Comparison of ENCODE assay signal across 20 mouse cellular contexts in the genomic region with DNA sequence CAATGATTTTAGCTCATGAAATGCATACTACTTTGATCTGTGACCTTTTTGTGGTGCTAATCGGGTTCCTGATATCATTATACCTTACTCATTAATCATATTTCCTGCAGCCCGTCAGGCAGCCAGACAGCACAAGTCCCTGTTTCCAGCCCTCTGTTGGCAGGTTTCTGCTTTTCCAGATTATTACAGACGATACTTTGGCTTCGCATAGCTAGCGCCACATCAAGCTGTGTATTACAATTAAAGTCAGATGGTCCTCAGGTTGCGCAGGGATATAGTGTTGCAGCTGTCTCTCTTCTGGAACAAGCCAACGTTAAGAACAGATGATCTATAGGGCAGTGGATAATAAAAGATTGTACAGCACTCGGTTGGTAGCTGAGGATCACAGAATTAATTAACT.
DNase-seq lines count a peak whose midpoint lies in the region; ATAC-seq lines count a peak whose summit lies in the region.
"Had no signal": no experiment of that assay in that cellular context is flagged by ENCODE, and none has a peak within 500 bp of the region (broad histone marks: within the 10 kb centered on the region; RNA-seq: fewer than 3 reads in every experiment).

No protein-coding gene starts in this region.

- H3K4me1 ChIP-seq in midbrain, embryonic 11.5 days (ENCODE audit: control insufficient read depth, insufficient read depth, low read length) = no peaks in the 10 kb centered on the region
- 0 out of 2 replicates have a peak, but pooled peaks cover 4% of the 10 kb centered on the region for H3K4me1 ChIP-seq in midbrain, embryonic 15.5 days
- H3K4me1 ChIP-seq in embryonic facial prominence, embryonic 11.5 days (ENCODE audit: control insufficient read depth, insufficient read depth, low read length) = no peaks in the 10 kb centered on the region
- H3K4me1 ChIP-seq in hindbrain, embryonic 12.5 days = no peaks in the 10 kb centered on the region
- H3K4me1 ChIP-seq: heart, embryonic 10.5 days; limb, embryonic 15.5 days had no signal

- H3K9ac ChIP-seq in midbrain, embryonic 11.5 days (ENCODE audit: low read length) = no peak overlapping the region
- H3K9ac ChIP-seq in midbrain, embryonic 15.5 days = no peak overlapping the region
- H3K9ac ChIP-seq in embryonic facial prominence, embryonic 11.5 days (replicated peaks; ENCODE audit: low read length) = no peak overlapping the region
- H3K9ac ChIP-seq in hindbrain, embryonic 12.5 days = no peak overlapping the region
- H3K9ac ChIP-seq: limb, embryonic 15.5 days had no signal

- no peak overlapping the region for H3K27ac ChIP-seq in midbrain, embryonic 11.5 days (ENCODE audit: low read depth, low read length)
- no peak overlapping the region for H3K27ac ChIP-seq in midbrain, embryonic 15.5 days
- no peak overlapping the region for H3K27ac ChIP-seq in embryonic facial prominence, embryonic 11.5 days (replicated peaks; ENCODE audit: low read depth, low read length)
- H3K27ac ChIP-seq in hindbrain, embryonic 12.5 days = peak overlapping the region; percentile 8; the same call in 1 of the 2 replicates
- H3K27ac ChIP-seq: heart, embryonic 10.5 days; limb, embryonic 15.5 days; stomach, postnatal 0 days had no signal

- no peak overlapping the region for H3K4me3 ChIP-seq in midbrain, embryonic 11.5 days (ENCODE audit: low read depth, low read length)
- no peak overlapping the region for H3K4me3 ChIP-seq in midbrain, embryonic 15.5 days
- H3K4me3 ChIP-seq in embryonic facial prominence, embryonic 11.5 days (ENCODE audit: low read depth, low read length) = no peak overlapping the region
- H3K4me3 ChIP-seq in hindbrain, embryonic 12.5 days = no peak overlapping the region
- H3K4me3 ChIP-seq: erythroblast, embryonic 14.5 days; heart, embryonic 10.5 days; limb, embryonic 15.5 days had no signal

- peak; percentile 45 for DNase-seq in midbrain, embryonic 11.5 days (ENCODE audit: low spot score, missing footprints)
- peak; percentile 77 for DNase-seq in embryonic facial prominence, embryonic 11.5 days (ENCODE audit: low spot score)
- DNase-seq in mesoderm, embryonic 11.5 days (ENCODE audit: low read depth, low spot score) = peak; percentile 33
- DNase-seq in kidney, postnatal 14 days = no peak
- no peak for DNase-seq in kidney, postnatal 4 days
- DNase-seq: adrenal gland, postnatal 25 days; cerebellum, postnatal 36 days; gastrocnemius, postnatal 10 days; heart, postnatal 14 days; lung, adult 18-20 months; lung, postnatal 36 days; thymus, postnatal 25 days had no signal

- ATAC-seq in midbrain, embryonic 11.5 days (ENCODE audit: low FRiP score) = no peak
- ATAC-seq in midbrain, embryonic 15.5 days (replicated peaks) = no peak
- ATAC-seq in embryonic facial prominence, embryonic 11.5 days (replicated peaks; ENCODE audit: insufficient number of reproducible peaks, low FRiP score, low TSS enrichment, low read depth) = no peak
- no peak for ATAC-seq in hindbrain, embryonic 12.5 days (ENCODE audit: low FRiP score)
- ATAC-seq in CD4-positive, CD25-positive, alpha-beta regulatory T cell, adult 4 months = no peak
- ATAC-seq: intestine, embryonic 16.5 days had no signal

- no peak overlapping the region for H3K4me2 ChIP-seq in midbrain, embryonic 11.5 days
- H3K4me2 ChIP-seq in midbrain, embryonic 15.5 days = no peak overlapping the region
- H3K4me2 ChIP-seq in embryonic facial prominence, embryonic 11.5 days (ENCODE audit: low read depth, low read length) = no peak overlapping the region
- H3K4me2 ChIP-seq in hindbrain, embryonic 12.5 days (replicated peaks) = no peak overlapping the region
- H3K4me2 ChIP-seq: limb, embryonic 15.5 days had no signal

- WGBS in midbrain, embryonic 11.5 days = 75% methylated on average over 8 of the region's 8 CpGs
- WGBS in midbrain, embryonic 15.5 days = 46% methylated on average over 8 of the region's 8 CpGs
- WGBS in embryonic facial prominence, embryonic 11.5 days = 24% methylated on average over 8 of the region's 8 CpGs
- 41% methylated on average over 8 of the region's 8 CpGs for WGBS in hindbrain, embryonic 12.5 days

- no peaks in the 10 kb centered on the region for H3K27me3 ChIP-seq in midbrain, embryonic 11.5 days (ENCODE audit: control insufficient read depth, insufficient read depth, low read length)
- no peaks in the 10 kb centered on the region for H3K27me3 ChIP-seq in midbrain, embryonic 15.5 days (replicated peaks)
- no peaks in the 10 kb centered on the region for H3K27me3 ChIP-seq in embryonic facial prominence, embryonic 11.5 days (ENCODE audit: control insufficient read depth, insufficient read depth, low read length)
- H3K27me3 ChIP-seq in hindbrain, embryonic 12.5 days = no peaks in the 10 kb centered on the region
- H3K27me3 ChIP-seq: limb, embryonic 15.5 days had no signal

- no peaks in the 10 kb centered on the region for H3K36me3 ChIP-seq in midbrain, embryonic 11.5 days (ENCODE audit: control insufficient read depth, insufficient read depth, low read length)
- H3K36me3 ChIP-seq in midbrain, embryonic 15.5 days (replicated peaks) = no peaks in the 10 kb centered on the region
- H3K36me3 ChIP-seq in embryonic facial prominence, embryonic 11.5 days (replicated peaks; ENCODE audit: control insufficient read depth, insufficient read depth, low read depth, low read length) = no peaks in the 10 kb centered on the region
- no peaks in the 10 kb centered on the region for H3K36me3 ChIP-seq in hindbrain, embryonic 12.5 days
- H3K36me3 ChIP-seq: heart, embryonic 10.5 days; limb, embryonic 15.5 days had no signal

- H3K9me3 ChIP-seq in midbrain, embryonic 11.5 days (ENCODE audit: control insufficient read depth, low read length) = no peaks in the 10 kb centered on the region
- no peaks in the 10 kb centered on the region for H3K9me3 ChIP-seq in midbrain, embryonic 15.5 days
- no peaks in the 10 kb centered on the region for H3K9me3 ChIP-seq in embryonic facial prominence, embryonic 11.5 days (replicated peaks; ENCODE audit: control insufficient read depth, low read length)
- no peaks in the 10 kb centered on the region for H3K9me3 ChIP-seq in hindbrain, embryonic 12.5 days (replicated peaks)
- H3K9me3 ChIP-seq: heart, embryonic 10.5 days; limb, embryonic 15.5 days had no signal

Comparison
In these comparisons a context has a peak if more than half of its experiments do, and no peak if none do; other contexts are left out.
1. DNase-seq: peak in midbrain, embryonic 11.5 days (single experiment), embryonic facial prominence, embryonic 11.5 days (single experiment) and mesoderm, embryonic 11.5 days (single experiment); none in kidney, postnatal 14 days (single experiment) and kidney, postnatal 4 days (0 of 2).